Mouse (Mus musculus) kidney, postnatal 25 days (tissue): ENCODE results near the gene Sh3bp5.

Experiments
- DNase-seq, 2 experiments: peaks; one replicate each; pipeline ENCODE4 v3.0.0; 2021; ENCODE audit warnings: mixed read lengths in 2 of 2

The Sh3bp5 gene

GRCm38 (mm10) chr14:31392300-31392699, 43.6 kb downstream of the Sh3bp5 start:
- peak in 1 of 2 experiments; percentile 23 for DNase-seq

- no peak for DNase-seq
Observed at GRCm38 (mm10) chr14:31389421-31390147, 46.3 kb downstream of the Sh3bp5 start.

DNA sequence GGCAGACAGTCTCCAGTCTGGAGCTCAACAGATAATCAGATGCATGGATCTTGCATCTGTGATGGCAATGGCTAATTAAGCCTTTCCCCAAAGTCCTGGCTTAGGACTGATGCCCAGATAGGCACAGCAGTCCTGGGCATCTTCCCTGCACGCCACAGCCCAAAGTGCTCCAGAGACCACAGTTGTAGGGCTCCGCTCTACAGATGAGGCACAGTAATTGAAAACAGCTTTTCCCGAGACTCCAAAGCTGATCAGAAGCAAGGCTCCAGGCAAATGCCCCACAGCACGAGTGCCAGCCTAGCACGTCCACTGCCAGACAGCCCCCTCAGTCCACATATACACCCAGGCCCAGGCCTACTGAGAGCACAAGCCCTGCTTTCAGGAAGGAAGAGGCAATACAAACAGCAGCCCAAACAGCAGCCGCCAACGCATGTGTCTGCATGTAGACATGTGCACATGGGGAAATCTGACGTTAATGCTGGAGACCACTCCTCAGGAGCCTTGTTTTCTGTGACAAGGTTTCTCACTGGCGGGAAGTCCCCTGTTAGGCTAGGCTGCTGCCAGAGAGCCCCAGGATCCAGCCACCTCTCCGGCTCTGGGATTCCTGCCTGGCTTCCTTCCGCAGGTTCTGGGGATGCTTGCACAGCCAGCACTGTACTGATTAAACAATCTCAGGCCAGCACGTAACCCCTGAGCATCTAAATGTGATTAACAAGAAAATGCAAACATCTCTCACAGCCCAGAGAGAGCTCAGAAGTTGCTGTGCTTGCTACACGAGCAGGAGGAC, 47.6 kb downstream of the Sh3bp5 start:
- DNase-seq, result no peak

DNA sequence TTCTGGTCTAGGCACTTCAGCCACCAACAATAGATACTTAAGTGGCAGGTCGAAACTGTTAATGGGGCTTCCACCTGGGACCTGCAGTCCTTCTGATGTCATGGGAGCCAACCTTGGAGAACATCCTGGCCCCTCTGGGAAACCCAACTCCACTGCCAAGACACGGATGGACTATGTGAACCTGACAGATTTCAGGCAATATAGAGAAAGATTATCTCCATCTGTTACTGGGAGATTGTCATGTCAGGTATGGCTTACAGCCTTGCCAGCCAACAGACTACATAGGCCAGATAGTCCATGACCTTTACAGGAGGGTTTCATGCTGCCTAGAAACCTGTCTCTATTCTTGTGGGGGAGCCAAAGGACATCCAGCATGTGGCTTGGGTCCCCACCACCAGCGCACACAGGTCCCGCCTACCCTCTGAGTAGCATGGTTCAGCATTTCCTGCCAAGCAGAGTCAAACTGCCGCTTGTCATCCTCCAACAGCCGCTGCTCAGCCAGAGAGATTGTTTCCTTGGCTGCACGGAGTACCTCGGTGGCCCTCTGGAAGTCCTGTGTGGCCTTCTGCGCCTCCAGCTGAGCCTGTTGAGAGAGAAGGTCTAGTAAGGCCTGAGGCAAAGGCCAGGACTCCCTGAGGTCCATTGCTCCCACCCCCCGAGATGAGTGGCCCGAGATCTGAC, 48.4 kb downstream of the Sh3bp5 start:
- DNase-seq, result no peak

DNA sequence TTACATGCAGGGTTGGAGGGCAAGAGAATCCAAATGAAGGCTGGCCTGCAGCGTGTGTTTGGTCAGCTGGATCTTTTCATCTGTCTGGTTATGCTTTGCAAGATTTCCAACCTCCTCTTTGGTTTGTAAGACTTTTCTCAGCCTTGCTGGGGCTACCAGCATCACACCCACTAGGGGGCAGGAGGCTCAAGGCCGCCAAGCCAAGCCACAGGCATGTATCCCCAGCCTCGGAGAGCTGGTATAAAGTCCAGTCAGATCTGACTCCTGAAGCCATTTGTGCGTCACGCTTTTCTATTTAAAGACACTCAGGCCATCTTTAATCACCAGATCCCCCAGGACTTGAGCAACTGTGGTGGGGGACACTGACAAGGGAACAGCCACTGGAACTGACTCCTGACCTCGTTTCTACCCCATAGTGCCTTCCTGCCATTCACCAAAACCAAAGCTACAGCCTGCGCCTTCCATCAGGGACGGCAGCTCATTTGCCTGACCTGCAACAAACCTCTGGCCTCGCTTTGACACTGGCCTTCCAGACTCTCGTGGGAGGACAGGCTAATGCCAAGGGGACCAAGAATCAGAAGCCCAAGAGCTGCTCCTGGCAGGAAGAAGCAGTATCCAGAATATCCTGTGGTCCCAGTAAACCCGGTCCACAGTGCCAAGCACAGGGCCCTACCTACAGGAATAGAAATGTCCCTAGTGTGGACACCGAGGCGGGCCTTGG, 49.7 kb downstream of the Sh3bp5 start:
- DNase-seq, result peak; percentile 91 to 92

- peak; percentile 2 to 32 for DNase-seq
Observed at GRCm38 (mm10) chr14:31385406-31385805, 50.5 kb downstream of the Sh3bp5 start.

- peak; percentile 74 to 82 for DNase-seq
Observed at GRCm38 (mm10) chr14:31384366-31385323, 51.2 kb downstream of the Sh3bp5 start.

DNA sequence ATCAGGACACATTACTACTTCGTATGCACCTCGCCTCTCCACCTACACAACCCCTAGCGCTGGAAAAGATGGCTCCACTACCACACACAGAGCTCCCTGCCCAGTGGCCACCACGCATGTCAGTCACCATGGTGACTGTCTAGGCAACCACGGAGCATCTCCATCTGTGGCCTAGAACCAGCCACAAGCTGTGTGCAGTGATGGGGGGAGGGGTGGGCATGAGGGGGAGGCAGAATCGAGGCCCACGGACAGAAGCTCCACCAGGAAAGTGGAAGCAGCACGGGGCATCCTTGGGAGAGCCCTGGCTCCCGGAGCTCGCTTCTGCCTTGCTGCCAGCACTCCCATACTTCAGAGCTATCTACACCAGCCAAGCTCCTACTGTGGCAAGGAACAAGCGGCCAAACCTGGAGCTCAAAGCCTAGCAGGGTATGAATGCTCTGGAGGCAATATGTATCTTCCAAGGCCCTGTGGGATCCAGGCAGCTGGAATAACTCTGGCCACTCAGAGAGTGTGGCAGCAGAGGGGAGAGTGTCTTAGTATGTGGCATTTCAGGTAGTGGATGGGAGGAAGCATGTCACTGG, 52.3 kb downstream of the Sh3bp5 start:
- DNase-seq, result peak in 1 of 2 experiments; percentile 1

DNA sequence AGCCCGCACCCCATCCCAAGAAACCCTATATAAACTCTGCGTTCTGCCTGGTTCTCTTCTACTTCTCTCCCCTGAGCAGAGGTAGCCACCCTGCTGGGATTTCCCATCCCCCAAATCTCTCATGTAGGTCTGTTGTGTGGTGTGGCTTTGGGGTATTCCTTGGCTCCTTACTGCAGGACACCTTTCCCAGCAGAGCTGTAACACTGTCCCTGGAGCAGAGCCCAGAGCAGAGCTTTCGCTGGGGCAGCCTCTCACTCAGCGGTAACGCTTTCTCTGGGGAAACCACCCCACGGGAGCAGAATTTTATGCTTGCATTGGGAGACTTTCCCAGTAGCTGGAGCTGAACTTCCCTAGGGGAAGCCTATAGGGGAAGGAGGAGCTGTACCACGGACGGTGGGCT, 53.6 kb downstream of the Sh3bp5 start:
- peak in 1 of 2 experiments; percentile 2 for DNase-seq

DNA sequence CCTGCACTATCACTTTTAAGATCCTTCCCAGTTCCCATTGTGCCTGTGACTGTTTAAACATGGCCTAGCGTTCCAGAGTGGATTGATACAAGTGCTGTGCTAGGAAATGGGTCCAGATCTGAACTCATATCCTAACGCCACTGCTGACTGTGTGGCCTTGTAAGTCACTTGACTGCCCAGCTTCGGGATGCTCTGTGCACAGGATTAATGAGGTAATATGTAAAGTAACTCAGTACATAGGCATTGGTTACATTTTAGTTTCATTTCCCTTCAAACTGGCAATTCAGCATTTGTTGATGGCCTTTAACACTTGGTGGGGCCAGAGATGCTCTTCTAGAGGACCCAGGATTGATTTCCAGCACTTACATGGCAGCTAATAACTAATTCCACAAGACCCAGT, 59.5 kb downstream of the Sh3bp5 start:
- DNase-seq, result no peak

- no peak for DNase-seq
Observed at GRCm38 (mm10) chr14:31374390-31374789, 61.5 kb downstream of the Sh3bp5 start.

GRCm38 (mm10) chr14:31369377-31369776, 66.5 kb downstream of the Sh3bp5 start:
- no peak for DNase-seq

DNA sequence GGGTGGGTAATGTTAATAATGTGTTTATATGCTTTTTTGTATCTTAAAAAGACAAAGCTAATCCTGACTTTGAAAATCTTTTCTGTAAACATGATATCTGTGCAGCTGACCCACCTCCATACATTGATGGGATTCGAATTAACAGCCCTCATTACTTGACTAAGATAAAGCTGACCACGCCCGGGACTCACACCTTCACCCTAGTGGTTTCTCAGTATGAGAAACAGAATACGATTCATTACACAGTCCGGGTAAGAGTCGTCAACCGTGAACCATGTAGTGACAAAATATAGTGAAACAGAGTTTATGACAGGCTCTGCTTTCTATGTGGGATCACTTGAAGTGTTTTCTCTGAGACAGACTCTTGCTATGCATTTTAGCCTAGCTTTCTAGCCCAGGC, 67.9 kb downstream of the Sh3bp5 start:
- no peak for DNase-seq

- peak; percentile 74 to 88 for DNase-seq
Observed at GRCm38 (mm10) chr14:31365350-31365749, 70.5 kb downstream of the Sh3bp5 start.

GRCm38 (mm10) chr14:31364589-31364988, 71.3 kb downstream of the Sh3bp5 start:
- DNase-seq, result no peak

DNA sequence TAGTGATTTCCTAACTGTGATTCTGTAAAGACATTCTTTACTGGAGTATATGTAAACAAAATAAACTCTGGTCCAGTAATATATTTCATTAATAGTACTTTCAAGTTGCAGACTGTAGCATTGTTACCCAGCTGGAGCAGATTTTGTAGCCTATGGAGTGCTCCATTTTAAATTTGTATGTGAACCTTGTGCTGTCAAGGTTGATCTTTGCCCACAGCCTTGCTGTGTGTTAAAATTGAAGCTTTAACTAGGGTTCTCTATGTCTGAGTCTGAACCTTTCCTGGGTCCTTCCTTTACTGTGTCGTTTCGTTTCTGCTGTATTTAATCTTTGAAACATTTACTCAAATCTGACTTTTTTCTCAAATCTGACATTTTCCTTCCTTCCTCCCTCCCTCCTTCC, 73.6 kb downstream of the Sh3bp5 start:
- no peak for DNase-seq

DNA sequence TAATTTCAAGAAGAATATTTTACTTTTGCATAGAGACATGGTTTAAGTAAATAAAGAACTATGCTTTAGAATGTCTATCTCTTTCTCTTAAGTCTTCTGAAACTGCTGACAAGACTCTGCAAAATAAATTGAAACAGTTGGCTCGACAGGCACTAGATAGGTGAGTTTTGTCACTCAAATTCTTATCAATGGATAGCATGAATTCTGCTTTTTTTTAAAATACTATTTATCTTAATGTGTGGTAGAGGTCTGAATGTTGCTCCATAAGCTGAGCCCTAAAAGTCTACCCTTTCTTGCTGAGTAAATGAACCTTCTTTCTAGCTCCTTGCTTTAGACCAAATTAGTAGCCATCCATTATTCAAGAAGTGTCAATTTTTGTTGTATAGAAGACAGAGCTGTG, 90.5 kb downstream of the Sh3bp5 start:
- no peak for DNase-seq

GRCm38 (mm10) chr14:31343241-31343640, 92.6 kb downstream of the Sh3bp5 start:
- no peak for DNase-seq

DNA sequence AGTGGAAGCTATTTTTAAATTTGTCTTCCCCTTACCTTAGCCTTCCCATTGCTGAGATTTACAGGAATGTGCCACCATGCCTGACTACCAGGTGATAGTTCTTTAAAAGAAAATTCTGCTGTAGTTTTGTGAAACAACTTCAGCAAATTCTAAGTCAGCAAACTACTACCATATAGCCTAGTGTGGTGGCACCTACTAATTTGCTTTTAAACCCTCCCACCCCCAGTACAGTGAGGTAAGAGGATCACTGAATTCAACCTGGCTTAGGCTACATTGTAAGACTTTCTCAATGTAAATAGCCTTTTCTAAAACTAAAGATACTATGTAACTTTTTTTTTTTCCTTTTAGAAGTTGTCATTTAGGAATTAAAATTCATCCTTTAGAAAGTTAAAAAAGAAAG, 97.9 kb downstream of the Sh3bp5 start:
- no peak for DNase-seq

- DNase-seq, result no peak
Observed at GRCm38 (mm10) chr14:31337406-31337805, 98.5 kb downstream of the Sh3bp5 start.
